Mouse (Mus musculus) MEL (cell line): ENCODE measurements around the gene Fam57a.
A peak's percentile ranks its signal among the peaks of the same experiment; 100 is the strongest.

Source experiments
- CTCF ChIP-seq, 3 experiments: IDR thresholded peaks in 2 of 3; conservative IDR thresholded peaks in 1 of 3; 2 replicates each; pipeline ENCODE4 v1.5.1; 2011 to 2012; ENCODE audit warnings: low read length in 3 of 3, low read depth in 2 of 3, mild to moderate bottlenecking in 2 of 3, improper control_type of control experiment in 1 of 3, inconsistent platforms in 1 of 3, mixed read lengths in 1 of 3, moderate library complexity in 1 of 3; ENCODE audit not compliant: control insufficient read depth in 1 of 3, insufficient read depth in 1 of 3, poor library complexity in 1 of 3, severe bottlenecking in 1 of 3
- GATA1 ChIP-seq: IDR thresholded peaks from 2 replicates; pipeline ENCODE4 v1.6.1; 2011; ENCODE audit warnings: low read depth, low read length, improper control_type of control experiment
- NRF1 ChIP-seq: IDR thresholded peaks from 2 replicates; pipeline ENCODE4 v1.6.1; 2014; ENCODE audit warnings: low read depth, mild to moderate bottlenecking, inconsistent platforms, low read length, improper control_type of control experiment, moderate library complexity; ENCODE audit not compliant: poor library complexity, insufficient read depth, severe bottlenecking
- POLR2A ChIP-seq, 2 experiments: IDR thresholded peaks; 2 replicates each; pipeline ENCODE4 v1.6.1; 2011 to 2012; ENCODE audit warnings: low read length in 2 of 2, mild to moderate bottlenecking in 2 of 2, control low read depth in 1 of 2, improper control_type of control experiment in 1 of 2, low read depth in 1 of 2, moderate library complexity in 1 of 2; ENCODE audit not compliant: control insufficient read depth in 1 of 2, insufficient read depth in 1 of 2, poor library complexity in 1 of 2
- RCOR1 ChIP-seq: IDR thresholded peaks from 2 replicates; pipeline ENCODE4 v1.6.1; 2012; ENCODE audit warnings: low read depth, mild to moderate bottlenecking, inconsistent platforms, low read length, improper control_type of control experiment
- TCF12 ChIP-seq: IDR thresholded peaks from 2 replicates; pipeline ENCODE4 v1.6.1; 2014; ENCODE audit warnings: low read depth, mild to moderate bottlenecking, inconsistent platforms, low read length, improper control_type of control experiment, moderate library complexity
- USF1 ChIP-seq: IDR thresholded peaks from 2 replicates; pipeline ENCODE4 v1.6.1; 2014; ENCODE audit warnings: low read depth, mild to moderate bottlenecking, inconsistent platforms, low read length, improper control_type of control experiment, moderate library complexity

- TF ChIP-seq POLR2A (IDR thresholded peaks at IDR 0.05; ENCODE audit: control insufficient read depth in 1 of 2, insufficient read depth in 1 of 2, low read depth in 1 of 2, low read length in 2 of 2, poor library complexity in 1 of 2) = no peak
- no peak for TF ChIP-seq RCOR1
- no peak for TF ChIP-seq NRF1
- TF ChIP-seq GATA1 = no peak
- TF ChIP-seq CTCF (IDR thresholded peaks at IDR 0.05 in 2 of 3, conservative IDR thresholded peaks at IDR 0.05 in 1 of 3; ENCODE audit: control insufficient read depth in 1 of 3, insufficient read depth in 1 of 3, low read depth in 2 of 3, low read length in 3 of 3, poor library complexity in 1 of 3, severe bottlenecking in 1 of 3) = peak; percentile 10 to 64 (median 13); a peak in 4 of 6 replicates
- no peak for TF ChIP-seq TCF12
- no peak for TF ChIP-seq USF1
Measured at GRCm38 (mm10) chr11:76186908-76187307, 7.4 kb downstream of the Fam57a start.
